Mouse (Mus musculus) stomach, postnatal 0 days (tissue): ENCODE measurements around the gene 4933421I07Rik. TPM values are rescaled to one million over a fixed set of nuclear protein-coding genes. Genes with fewer than 3 reads are reported as not detected.

Experiments used
- ATAC-seq: fragments of 200-750 bp; cut with Nextera tagmentation; 2 replicates; pipeline ENCODE4 v1.8.0; 2017; ENCODE audit not compliant: low FRiP score, low TSS enrichment
- DNase-seq: peaks from one replicate; pipeline ENCODE4 v3.0.0-alpha.2; 2016; ENCODE audit warnings: low spot score
- H3K27ac ChIP-seq: fragments of 300-500 bp; sonication (generic); replicated peaks from 2 replicates; pipeline ENCODE4 v1.5.1; 2014; ENCODE audit warnings: mild to moderate bottlenecking, control low read depth
- H3K27me3 ChIP-seq: fragments of 300-500 bp; sonication (generic); 2 replicates; pipeline ENCODE4 v1.6.1; 2014; ENCODE audit warnings: low read length; ENCODE audit not compliant: control insufficient read depth, insufficient read depth
- H3K36me3 ChIP-seq: fragments of 300-500 bp; sonication (generic); 2 replicates; pipeline ENCODE4 v1.6.1; 2014; ENCODE audit warnings: low read length, mixed read lengths; ENCODE audit not compliant: control insufficient read depth, insufficient read depth
- H3K4me1 ChIP-seq: fragments of 300-500 bp; sonication (generic); replicated peaks from 2 replicates; pipeline ENCODE4 v1.6.1; 2014; ENCODE audit warnings: antibody characterized with exemption; ENCODE audit not compliant: control insufficient read depth, insufficient read depth
- H3K4me2 ChIP-seq: fragments of 300-500 bp; sonication (generic); replicated peaks from 2 replicates; pipeline ENCODE4 v1.6.1; 2014; ENCODE audit warnings: low read depth, mild to moderate bottlenecking, control low read depth, moderate library complexity
- H3K4me3 ChIP-seq: fragments of 300-500 bp; sonication (generic); 2 replicates; pipeline ENCODE4 v1.5.1; 2014; ENCODE audit warnings: low read depth, low read length, control low read depth
- H3K9ac ChIP-seq: fragments of 300-500 bp; sonication (generic); 2 replicates; pipeline ENCODE4 v1.6.1; 2014; ENCODE audit warnings: mild to moderate bottlenecking, low read length, control low read depth, mixed read lengths
- H3K9me3 ChIP-seq: fragments of 300-500 bp; sonication (generic); 2 replicates; pipeline ENCODE4 v1.6.1; 2016; ENCODE audit warnings: low read length; ENCODE audit not compliant: control insufficient read depth
- CTCF ChIP-seq: IDR thresholded peaks from 2 replicates; pipeline ENCODE4 v1.5.1; 2016; ENCODE audit warnings: antibody characterized with exemption, low read depth, mild to moderate bottlenecking, moderate library complexity
- EP300 ChIP-seq: optimal IDR thresholded peaks from 2 replicates; pipeline ENCODE3; 2016; ENCODE audit warnings: antibody characterized with exemption
- WGBS: fragments of 180-500 bp; shearing (Covaris S2); extraction: QIAGEN DNeasy Blood & Tissue Kit; methylation state at CpG from one replicate; pipeline ENCODE4 v1.1.7; 2014; 5-methylcytosine and 5-hydroxymethylcytosine counted together
- polyA plus RNA-seq: library from polyadenylated mRNA; unstranded; fragments of >200 nt; fragmentation: Nextera tagmentation; extraction: Ambion mirVana; gene quantifications from 2 replicates; pipeline ENCODE4 v1.2.1, GENCODE M21; 2015

The 4933421I07Rik gene
- polyA plus RNA-seq, result not detected in 2 replicates

- Histone ChIP-seq H3K4me2 (no peak within 1 kb of the TSS), H3K4me1 (no peaks in the 10 kb centered on the region), H3K9ac (no peak within 1 kb of the TSS), H3K4me3 (no peak within 1 kb of the TSS), H3K27ac (no peak within 1 kb of the TSS), H3K36me3 (no peaks in the 10 kb centered on the region), H3K9me3 (no peaks in the 10 kb centered on the region), H3K27me3 (no peaks in the 10 kb centered on the region)
- DNase-seq (no peak), ATAC-seq (no peak)
- TF ChIP-seq EP300 (no peak), CTCF (no peak)
- 68% methylated on average over 5 of the region's 5 CpGs for WGBS
These were observed at the start of gene 4933421I07Rik for GRCm38 (mm10) chr7:42447850-42448249. Gene 4933421I07Rik, minus strand, starts transcription at chr7:42448120.

GRCm38 (mm10) chr7:42497356-42497755 is 49.4 kb upstream of the 4933421I07Rik start:
- Histone ChIP-seq H3K4me3 (no peak overlapping the region), H3K27ac (no peak overlapping the region), H3K4me2 (no peak overlapping the region), H3K4me1 (no peaks in the 10 kb centered on the region), H3K9ac (no peak overlapping the region), H3K27me3 (no peaks in the 10 kb centered on the region), H3K9me3 (no peaks in the 10 kb centered on the region), H3K36me3 (no peaks in the 10 kb centered on the region)
- TF ChIP-seq CTCF, result no peak
- no peak for TF ChIP-seq EP300
- 92% methylated on average over 9 of the region's 9 CpGs for WGBS
- no peak for ATAC-seq
- no peak for DNase-seq

GRCm38 (mm10) chr7:42496202-42496601 is 48.3 kb upstream of the 4933421I07Rik start:
- H3K4me1 ChIP-seq, result no peaks in the 10 kb centered on the region
- H3K4me3 ChIP-seq, result no peak overlapping the region
- ATAC-seq, result no peak
- no peaks in the 10 kb centered on the region for H3K9me3 ChIP-seq
- 95% methylated on average over 1 of the region's 1 CpGs for WGBS
- no peaks in the 10 kb centered on the region for H3K27me3 ChIP-seq
- no peak overlapping the region for H3K9ac ChIP-seq
- no peak for TF ChIP-seq CTCF
- TF ChIP-seq EP300, result no peak
- no peak for DNase-seq
- H3K27ac ChIP-seq, result no peak overlapping the region
- no peaks in the 10 kb centered on the region for H3K36me3 ChIP-seq
- no peak overlapping the region for H3K4me2 ChIP-seq

GRCm38 (mm10) chr7:42490859-42491258 is 42.9 kb upstream of the 4933421I07Rik start:
- ATAC-seq, result no peak
- WGBS, result 81% methylated on average over 5 of the region's 5 CpGs
- no peak for TF ChIP-seq EP300
- TF ChIP-seq CTCF, result no peak

GRCm38 (mm10) chr7:42490358-42490757 is 42.4 kb upstream of the 4933421I07Rik start:
- no peak overlapping the region for H3K27ac ChIP-seq
- TF ChIP-seq EP300, result no peak
- no peak for TF ChIP-seq CTCF

More at GRCm38 (mm10) chr7:42490859-42491258, 42.9 kb upstream of the 4933421I07Rik start:
- Histone ChIP-seq H3K27me3 (no peaks in the 10 kb centered on the region), H3K36me3 (0 out of 2 replicates have a peak, but pooled peaks cover 2% of the 10 kb centered on the region), H3K9me3 (no peaks in the 10 kb centered on the region), H3K27ac (no peak overlapping the region), H3K4me3 (no peak overlapping the region), H3K4me1 (no peaks in the 10 kb centered on the region), H3K4me2 (no peak overlapping the region), H3K9ac (no peak overlapping the region)
- DNase-seq, result no peak

GRCm38 (mm10) chr7:42454640-42455039 is 6.7 kb upstream of the 4933421I07Rik start:
- WGBS, result 65% methylated on average over 4 of the region's 4 CpGs

More at GRCm38 (mm10) chr7:42490358-42490757, 42.4 kb upstream of the 4933421I07Rik start:
- H3K27me3 ChIP-seq, result no peaks in the 10 kb centered on the region
- H3K36me3 ChIP-seq, result 0 out of 2 replicates have a peak, but pooled peaks cover 2% of the 10 kb centered on the region
- no peaks in the 10 kb centered on the region for H3K4me1 ChIP-seq
- ATAC-seq (no peak), DNase-seq (no peak)
- no peak overlapping the region for H3K4me3 ChIP-seq
- H3K9ac ChIP-seq, result no peak overlapping the region
- 83% methylated on average over 4 of the region's 4 CpGs for WGBS
- no peak overlapping the region for H3K4me2 ChIP-seq
- H3K9me3 ChIP-seq, result no peaks in the 10 kb centered on the region

More at GRCm38 (mm10) chr7:42454640-42455039, 6.7 kb upstream of the 4933421I07Rik start:
- H3K36me3 ChIP-seq, result no peaks in the 10 kb centered on the region
- H3K27me3 ChIP-seq, result no peaks in the 10 kb centered on the region
- no peak overlapping the region for H3K4me3 ChIP-seq
- no peak for ATAC-seq
- H3K27ac ChIP-seq, result no peak overlapping the region
- TF ChIP-seq EP300, result no peak
- TF ChIP-seq CTCF, result no peak
- H3K4me2 ChIP-seq, result no peak overlapping the region
- H3K4me1 ChIP-seq, result no peaks in the 10 kb centered on the region
- no peak overlapping the region for H3K9ac ChIP-seq
- no peaks in the 10 kb centered on the region for H3K9me3 ChIP-seq
- no peak for DNase-seq
